Mouse (Mus musculus) left cerebral cortex, postnatal 25 days (tissue): ENCODE measurements around the gene Dtd1. TPM values are rescaled to one million over a fixed set of nuclear protein-coding genes. Genes with fewer than 3 reads are reported as not detected.
"Not testable (repeated sequence)": the region's sequence is repeated elsewhere in the genome, so short reads cannot be mapped to it uniquely, and the experiment has no call there.

Source experiments
- DNase-seq, 2 experiments: peaks; one replicate each; pipeline ENCODE4 v3.0.0; 2022; ENCODE audit warnings: low spot score in 2 of 2, mixed read lengths in 1 of 2
- intact Hi-C: fragments of 180-260 bp; cut with DNase I; formaldehyde crosslinking; loops from one replicate; pipeline ENCODE4 v1.15.1; 2025
- total RNA-seq, 2 experiments: library from RNA; stranded (reverse); gene quantifications; 2 replicates each; pipeline ENCODE4 v1.2.3; 2021

Dtd1 gene
- total RNA-seq = 10 to 100 TPM; 57.8 to 58.3 TPM

GRCm38 (mm10) chr2:144599831-144600687, at the start of gene Dtd1:
Gene Dtd1 (plus strand): TSS chr2:144599897.
- DNase-seq = peak; percentile 90 to 91
- intact Hi-C loops = no loop called here

- intact Hi-C loops = no loop called here
These were observed 49.2 kb upstream of the Dtd1 start, which contains the start of gene Rbbp9 for GRCm38 (mm10) chr2:144550529-144550928. Gene Rbbp9 (minus strand): TSS chr2:144550869.

GRCm38 (mm10) chr2:144553905-144554304, 45.8 kb upstream of the Dtd1 start:
- DNase-seq = no peak
- intact Hi-C loops = no loop called here

More at GRCm38 (mm10) chr2:144550529-144550928, 49.2 kb upstream of the Dtd1 start, which contains the start of gene Rbbp9:
- peak; percentile 79 to 82 for DNase-seq

- no peak for DNase-seq
- intact Hi-C loops = loop anchor here (1.0 kb wide), 1 partner anchor 28 kb away; the partner anchor contains the start of genes Dzank1 and Polr3f
These were observed 44.3 kb upstream of the Dtd1 start for GRCm38 (mm10) chr2:144555286-144555819.

- DNase-seq = peak; percentile 97 to 99
- intact Hi-C loops = loop anchor here (1.0 kb wide), 1 partner anchor 29 kb away; the partner anchor contains the start of genes Dzank1 and Polr3f
These were observed 43.7 kb upstream of the Dtd1 start, which contains the start of gene Sec23b for GRCm38 (mm10) chr2:144555820-144556552. Gene Sec23b (plus strand): TSS chr2:144556229.

GRCm38 (mm10) chr2:144588723-144589122, 11.0 kb upstream of the Dtd1 start:
- intact Hi-C loops = no loop called here
- DNase-seq = no peak

- intact Hi-C loops, DNase-seq: not testable (repeated sequence)
These were observed 6.7 kb upstream of the Dtd1 start for GRCm38 (mm10) chr2:144593036-144593435.

GRCm38 (mm10) chr2:144593951-144594651, 5.6 kb upstream of the Dtd1 start, which contains the start of gene Smim26:
Gene Smim26 (plus strand): TSS chr2:144594054.
- peak; percentile 87 to 93 for DNase-seq
- intact Hi-C loops = no loop called here

GRCm38 (mm10) chr2:144598006-144598405, 1.7 kb upstream of the Dtd1 start:
- intact Hi-C loops = no loop called here
- no peak for DNase-seq

- intact Hi-C loops = no loop called here
- no peak for DNase-seq
These were observed 1.9 kb downstream of the Dtd1 start for GRCm38 (mm10) chr2:144601576-144601975.

GRCm38 (mm10) chr2:144613956-144614355, 14.3 kb downstream of the Dtd1 start:
- no peak for DNase-seq
- intact Hi-C loops = no loop called here

GRCm38 (mm10) chr2:144617074-144617874, 17.6 kb downstream of the Dtd1 start:
- no peak for DNase-seq
- intact Hi-C loops = no loop called here

- DNase-seq = no peak
- intact Hi-C loops = no loop called here
These were observed 21.8 kb downstream of the Dtd1 start for GRCm38 (mm10) chr2:144621491-144621890.

GRCm38 (mm10) chr2:144633551-144633950, 33.9 kb downstream of the Dtd1 start:
- intact Hi-C loops = loop anchor here (10.0 kb wide), 1 partner anchor 881 kb away; no protein-coding TSS in a partner anchor
- no peak for DNase-seq

GRCm38 (mm10) chr2:144634231-144634630, 34.5 kb downstream of the Dtd1 start:
- intact Hi-C loops = loop anchor here (10.0 kb wide), 1 partner anchor 881 kb away; no protein-coding TSS in a partner anchor

GRCm38 (mm10) chr2:144634729-144635128, 35.0 kb downstream of the Dtd1 start:
- intact Hi-C loops = loop anchor here (1.0 to 10.0 kb wide), 5 partner anchors 11 to 953 kb away; no protein-coding TSS in a partner anchor
- DNase-seq = no peak

More at GRCm38 (mm10) chr2:144634231-144634630, 34.5 kb downstream of the Dtd1 start:
- no peak for DNase-seq

- intact Hi-C loops = loop anchor here (1.0 to 10.0 kb wide), 5 partner anchors 12 to 952 kb away; no protein-coding TSS in a partner anchor
- DNase-seq = peak; percentile 74 to 81
These were observed 36.1 kb downstream of the Dtd1 start for GRCm38 (mm10) chr2:144635644-144636320.
